Mouse (Mus musculus) ES-E14 (cell line): ENCODE data around the gene Bpifb1.

Experiments used
- CHD2 ChIP-seq: IDR thresholded peaks from 2 replicates; pipeline ENCODE4 v1.6.1; 2014; ENCODE audit warnings: mild to moderate bottlenecking, low read depth, low read length, inconsistent platforms
- HCFC1 ChIP-seq: IDR thresholded peaks from 2 replicates; pipeline ENCODE4 v1.6.1; 2012; ENCODE audit warnings: low read length, inconsistent platforms, borderline replicate concordance; ENCODE audit not compliant: insufficient read depth
- MAFK ChIP-seq: IDR thresholded peaks from 2 replicates; pipeline ENCODE4 v1.6.1; 2014; ENCODE audit warnings: mild to moderate bottlenecking, low read depth, low read length, inconsistent platforms; ENCODE audit not compliant: insufficient read depth
- ZC3H11A ChIP-seq: IDR thresholded peaks from 2 replicates; pipeline ENCODE4 v1.6.1; 2012; ENCODE audit warnings: low read depth, mild to moderate bottlenecking, inconsistent platforms, low read length, borderline replicate concordance
- ZNF384 ChIP-seq: IDR thresholded peaks from 2 replicates; pipeline ENCODE4 v1.6.1; 2012; ENCODE audit warnings: low read depth, low read length, inconsistent platforms

DNA sequence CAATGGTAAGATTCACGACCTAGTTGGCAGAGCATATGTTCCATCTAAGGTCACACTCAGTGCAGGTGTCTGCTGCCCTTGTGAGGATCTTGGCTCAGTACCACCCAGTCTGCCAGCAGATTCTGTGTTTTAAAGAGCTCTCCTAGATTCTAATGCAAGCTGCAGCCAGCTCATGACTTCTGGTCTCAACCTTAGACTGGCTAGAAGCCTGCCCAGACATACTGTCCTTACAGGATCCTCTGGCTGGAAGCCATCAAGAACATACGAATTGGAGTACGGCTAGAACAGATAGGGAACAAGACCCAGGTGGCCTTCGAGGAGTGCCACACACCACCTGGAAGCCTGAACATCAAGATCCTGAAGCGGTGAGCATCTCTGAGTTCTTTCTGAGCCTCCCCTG is 37.2 kb downstream of the Bpifb1 start:
- TF ChIP-seq HCFC1: no peak
- TF ChIP-seq CHD2: no peak
- TF ChIP-seq ZNF384: no peak
- no peak for TF ChIP-seq MAFK
- TF ChIP-seq ZC3H11A: no peak
